Mouse (Mus musculus) spleen, adult 2 months (tissue): ENCODE data around the gene Slc26a9. TPM values are rescaled to one million over a fixed set of nuclear protein-coding genes. Genes with fewer than 3 reads are reported as not detected.

ENCODE experiments used
- DNase-seq, 2 experiments: peaks; one replicate each; pipeline versions ENCODE4 v3.0.0 to v3.0.0-alpha.2; 2012 to 2021; ENCODE audit warnings: low spot score in 2 of 2, low read depth in 1 of 2
- H3K27ac ChIP-seq: fragments of 200-500 bp; 2 replicates; pipeline ENCODE4 v1.5.1; 2012; ENCODE audit warnings: low read length, inconsistent platforms; ENCODE audit not compliant: insufficient read depth
- H3K27me3 ChIP-seq: fragments of 200-500 bp; 2 replicates; pipeline ENCODE4 v1.6.1; 2012; ENCODE audit warnings: mild to moderate bottlenecking, moderate library complexity, low read length, inconsistent platforms; ENCODE audit not compliant: control insufficient read depth, insufficient read depth
- H3K36me3 ChIP-seq: fragments of 200-500 bp; 2 replicates; pipeline ENCODE4 v1.6.1; 2012; ENCODE audit warnings: mild to moderate bottlenecking, low read length, inconsistent platforms; ENCODE audit not compliant: control insufficient read depth, insufficient read depth
- H3K4me1 ChIP-seq: fragments of 200-500 bp; 2 replicates; pipeline ENCODE4 v1.6.1; 2011; ENCODE audit warnings: inconsistent platforms; ENCODE audit not compliant: control insufficient read depth, insufficient read depth, insufficient read length
- H3K4me3 ChIP-seq: fragments of 200-500 bp; 2 replicates; pipeline ENCODE4 v1.5.1; 2011; ENCODE audit warnings: mild to moderate bottlenecking, inconsistent platforms; ENCODE audit not compliant: insufficient read depth, insufficient read length; ENCODE audit errors: extremely low read depth
- CTCF ChIP-seq: fragments of 200-500 bp; IDR thresholded peaks from 2 replicates; pipeline ENCODE4 v1.5.1; 2011; ENCODE audit warnings: mild to moderate bottlenecking, inconsistent platforms; ENCODE audit not compliant: insufficient read depth, insufficient read length, insufficient replicate concordance; ENCODE audit errors: extremely low read depth
- POLR2A ChIP-seq: fragments of 200-500 bp; IDR thresholded peaks from 2 replicates; pipeline ENCODE4 v1.6.1; 2011; ENCODE audit warnings: low read depth, low read length, inconsistent platforms
- WGBS: fragments of 180-500 bp; shearing (Covaris S2); methylation state at CpG from one replicate; pipeline ENCODE4 v1.1.7; 2018; 5-methylcytosine and 5-hydroxymethylcytosine counted together
- polyA plus RNA-seq: library from polyadenylated mRNA; depleted of rRNA; stranded (reverse); fragments of >200 nt; gene quantifications from 2 replicates; pipeline ENCODE4 v1.2.3, GENCODE M21; 2012

Slc26a9 gene
- polyA plus RNA-seq, 1 experiment: 0.14 TPM

- Histone ChIP-seq H3K27me3 (no peaks in the 10 kb centered on the region), H3K4me1 (no peaks in the 10 kb centered on the region), H3K4me3 (no peak overlapping the region), H3K36me3 (no peaks in the 10 kb centered on the region), H3K27ac (no peak overlapping the region)
- WGBS: 93% methylated on average over 2 of the region's 2 CpGs
- DNase-seq: no peak
- TF ChIP-seq POLR2A (no peak), CTCF (no peak)
Observed at GRCm38 (mm10) chr1:131748636-131749035, 4.8 kb downstream of the Slc26a9 start.

- no peak for DNase-seq
- WGBS: 65% methylated on average over 15 of the region's 15 CpGs
- H3K4me1 ChIP-seq: no peaks in the 10 kb centered on the region; the same call in 1 of the 2 replicates
- H3K4me3 ChIP-seq: no peak overlapping the region
- no peak for TF ChIP-seq CTCF
- no peak for TF ChIP-seq POLR2A
- H3K36me3 ChIP-seq: no peaks in the 10 kb centered on the region
- H3K27ac ChIP-seq: no peak overlapping the region
- no peaks in the 10 kb centered on the region for H3K27me3 ChIP-seq
Observed at GRCm38 (mm10) chr1:131749706-131750545, 6.1 kb downstream of the Slc26a9 start.

GRCm38 (mm10) chr1:131751181-131751890 lies 7.5 kb downstream of the Slc26a9 start:
- Histone ChIP-seq H3K36me3 (no peaks in the 10 kb centered on the region), H3K27ac (no peak overlapping the region), H3K4me3 (no peak overlapping the region), H3K4me1 (no peaks in the 10 kb centered on the region; the same call in 1 of the 2 replicates), H3K27me3 (no peaks in the 10 kb centered on the region)
- WGBS: 76% methylated on average over 3 of the region's 3 CpGs
- no peak for TF ChIP-seq POLR2A
- TF ChIP-seq CTCF: no peak
- DNase-seq: no peak

GRCm38 (mm10) chr1:131751891-131752311 lies 8.1 kb downstream of the Slc26a9 start:
- DNase-seq: no peak
- TF ChIP-seq CTCF: no peak
- TF ChIP-seq POLR2A: no peak
- H3K4me3 ChIP-seq: no peak overlapping the region
- H3K27me3 ChIP-seq: no peaks in the 10 kb centered on the region
- H3K36me3 ChIP-seq: no peaks in the 10 kb centered on the region
- 52% methylated on average over 10 of the region's 10 CpGs for WGBS
- no peak overlapping the region for H3K27ac ChIP-seq
- no peaks in the 10 kb centered on the region; the same call in 1 of the 2 replicates for H3K4me1 ChIP-seq

- Histone ChIP-seq H3K27me3 (no peaks in the 10 kb centered on the region), H3K36me3 (no peaks in the 10 kb centered on the region), H3K27ac (no peak overlapping the region), H3K4me1 (no peaks in the 10 kb centered on the region; the same call in 1 of the 2 replicates), H3K4me3 (no peak overlapping the region)
- WGBS: 26% methylated on average over 3 of the region's 3 CpGs
- TF ChIP-seq POLR2A: no peak
- no peak for TF ChIP-seq CTCF
- no peak for DNase-seq
Observed at GRCm38 (mm10) chr1:131754212-131754829, 10.5 kb downstream of the Slc26a9 start.

DNA sequence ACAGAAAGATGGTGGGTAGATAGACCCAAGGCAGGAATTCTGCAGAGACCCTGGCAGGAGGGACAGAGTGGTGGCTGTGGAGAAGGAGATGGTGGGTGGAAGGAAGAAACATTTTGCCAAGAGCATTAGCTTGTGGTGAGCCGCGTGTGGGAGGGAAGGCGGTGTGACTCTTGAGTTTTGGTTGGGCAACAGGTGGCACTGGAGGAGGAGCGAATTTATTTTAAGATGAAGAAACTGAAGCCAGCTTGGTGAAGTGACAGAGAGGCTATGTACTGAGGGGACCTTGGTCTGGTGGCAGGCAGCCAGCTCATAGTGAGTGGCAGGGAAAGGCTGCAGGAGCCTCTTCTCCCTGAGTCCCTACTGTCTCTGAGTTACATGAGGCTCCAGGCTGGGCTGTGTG lies 11.1 kb downstream of the Slc26a9 start:
- Histone ChIP-seq H3K27me3 (no peaks in the 10 kb centered on the region), H3K4me3 (no peak overlapping the region), H3K36me3 (no peaks in the 10 kb centered on the region), H3K27ac (no peak overlapping the region), H3K4me1 (no peaks in the 10 kb centered on the region; the same call in 1 of the 2 replicates)
- TF ChIP-seq CTCF (no peak), POLR2A (no peak)
- 8% methylated on average over 4 of the region's 4 CpGs for WGBS
- no peak for DNase-seq
